Mouse (Mus musculus) cortical plate, adult 2 months (tissue): ENCODE results near the gene Rpl27a.

Source experiments
- CTCF ChIP-seq: fragments of 200-500 bp; IDR thresholded peaks from 2 replicates; pipeline ENCODE4 v1.5.1; 2011; ENCODE audit warnings: mild to moderate bottlenecking, control low read depth, low read length; ENCODE audit not compliant: insufficient read depth; ENCODE audit errors: extremely low read depth
- POLR2A ChIP-seq: fragments of 200-500 bp; IDR thresholded peaks from 2 replicates; pipeline ENCODE4 v1.6.1; 2011; ENCODE audit warnings: mild to moderate bottlenecking, low read length, control low read depth; ENCODE audit not compliant: insufficient read depth; ENCODE audit errors: extremely low read depth

- TF ChIP-seq CTCF (no peak), POLR2A (no peak)
Observed at GRCm38 (mm10) chr7:109480765-109481197, 38.2 kb upstream of the Rpl27a start.
